Mouse (Mus musculus) WW6 (cell line): ENCODE measurements at regions not wholly inside any gene's neighbourhood (a gene's known extent, or its start where the extent isn't known, plus 50 kb on each side); places are given as distances from the start of the nearest gene placed in this dataset.

Source experiments
- DNase-seq: peaks from one replicate; pipeline ENCODE4 v3.0.0-alpha.2; 2013; ENCODE audit warnings: low read depth, low spot score

GRCm38 (mm10) chr14:71359581-71359980 is 759.9 kb upstream of the Fam160b2 start:
- DNase-seq = no peak

GRCm38 (mm10) chr14:71338219-71338618 is 738.6 kb upstream of the Fam160b2 start:
- DNase-seq = no peak

GRCm38 (mm10) chr14:71336906-71337305 is 737.3 kb upstream of the Fam160b2 start:
- no peak for DNase-seq

GRCm38 (mm10) chr14:71334022-71334421 is 734.4 kb upstream of the Fam160b2 start:
- no peak for DNase-seq

- no peak for DNase-seq
Observed at GRCm38 (mm10) chr14:71329862-71330630, 730.4 kb upstream of the Fam160b2 start.

GRCm38 (mm10) chr14:71327621-71328020 is 728.0 kb upstream of the Fam160b2 start:
- no peak for DNase-seq

- no peak for DNase-seq
Observed at GRCm38 (mm10) chr14:71326521-71327105, 727.0 kb upstream of the Fam160b2 start.

- DNase-seq = no peak
Observed at GRCm38 (mm10) chr14:71315228-71315627, 715.6 kb upstream of the Fam160b2 start.

GRCm38 (mm10) chr14:71299755-71300154 is 700.1 kb upstream of the Fam160b2 start:
- no peak for DNase-seq

GRCm38 (mm10) chr14:71281568-71281967 is 681.9 kb upstream of the Fam160b2 start:
- no peak for DNase-seq

- no peak for DNase-seq
Observed at GRCm38 (mm10) chr14:71276309-71276791, 676.7 kb upstream of the Fam160b2 start.

- no peak for DNase-seq
Observed at GRCm38 (mm10) chr14:71272470-71272869, 672.8 kb upstream of the Fam160b2 start.

- DNase-seq = no peak
Observed at GRCm38 (mm10) chr14:71257650-71258049, 658.0 kb upstream of the Fam160b2 start.

- DNase-seq = no peak
Observed at GRCm38 (mm10) chr14:71254207-71254606, 654.6 kb upstream of the Fam160b2 start.

- no peak for DNase-seq
Observed at GRCm38 (mm10) chr14:71252136-71252535, 652.5 kb upstream of the Fam160b2 start.

GRCm38 (mm10) chr14:71251116-71251515 is 651.5 kb upstream of the Fam160b2 start:
- no peak for DNase-seq

GRCm38 (mm10) chr14:71249387-71249965 is 649.8 kb upstream of the Fam160b2 start:
- DNase-seq = no peak

- no peak for DNase-seq
Observed at GRCm38 (mm10) chr14:71248534-71248933, 648.9 kb upstream of the Fam160b2 start.

GRCm38 (mm10) chr14:71241655-71242390 is 642.2 kb upstream of the Fam160b2 start:
- DNase-seq = no peak

- no peak for DNase-seq
Observed at GRCm38 (mm10) chr14:71236192-71236591, 636.6 kb upstream of the Fam160b2 start.

- DNase-seq = no peak
Observed at GRCm38 (mm10) chr14:71234900-71235299, 635.3 kb upstream of the Fam160b2 start.

- no peak for DNase-seq
Observed at GRCm38 (mm10) chr14:71234276-71234675, 634.6 kb upstream of the Fam160b2 start.
